In the genomic region with DNA sequence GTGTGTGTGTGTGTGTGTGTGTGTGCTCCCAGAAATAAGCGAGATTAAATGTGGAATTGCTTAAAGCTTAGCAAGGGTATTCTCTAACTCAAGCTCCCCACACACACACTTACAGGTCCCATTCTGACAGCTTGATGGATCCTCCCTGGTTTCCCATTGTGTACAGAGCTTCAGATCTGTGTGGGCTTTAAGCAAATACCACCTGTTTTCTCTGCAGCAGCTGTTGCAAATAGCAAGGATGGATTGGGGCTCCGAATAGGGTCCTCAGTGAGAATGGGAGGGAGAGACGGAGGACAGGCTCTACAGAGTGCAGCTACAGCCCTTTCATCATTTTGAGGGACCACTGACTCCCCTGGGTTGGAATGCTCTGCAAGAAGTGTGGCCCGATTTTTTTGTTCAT, we compare ENCODE assay signal across 20 mouse cellular contexts. TPM values are rescaled to one million over a fixed set of nuclear protein-coding genes. Genes with fewer than 3 reads are reported as not detected.
A peak's percentile ranks its signal among the peaks of the same experiment; 100 is the strongest.
DNase-seq lines count a peak whose midpoint lies in the region; ATAC-seq lines count a peak whose summit lies in the region.
"Had no signal": no experiment of that assay in that cellular context is flagged by ENCODE, and none has a peak within 500 bp of the region (broad histone marks: within the 10 kb centered on the region; RNA-seq: fewer than 3 reads in every experiment).

No protein-coding gene starts in this region.

- peaks cover 14% of the 10 kb centered on the region for H3K4me1 ChIP-seq in hindbrain, embryonic 10.5 days (replicated peaks)
- no peaks in the 10 kb centered on the region for H3K4me1 ChIP-seq in hindbrain, embryonic 14.5 days (replicated peaks; ENCODE audit: control insufficient read depth, insufficient read depth, low read length)
- no peaks in the 10 kb centered on the region for H3K4me1 ChIP-seq in neural tube, embryonic 11.5 days (ENCODE audit: control insufficient read depth, insufficient read depth, low read length)
- H3K4me1 ChIP-seq in limb, embryonic 10.5 days = 0 out of 2 replicates have a peak, but pooled peaks cover 4% of the 10 kb centered on the region
- H3K4me1 ChIP-seq in intestine, embryonic 15.5 days (replicated peaks) = 0 out of 2 replicates have a peak, but pooled peaks cover 3% of the 10 kb centered on the region
- H3K4me1 ChIP-seq: heart, embryonic 10.5 days; heart, embryonic 15.5 days; limb, embryonic 12.5 days; liver, embryonic 12.5 days; megakaryocyte, embryonic 14.5 days; midbrain, embryonic 15.5 days; neural tube, embryonic 15.5 days; stomach, embryonic 15.5 days had no signal

- H3K9ac ChIP-seq in hindbrain, embryonic 14.5 days = no peak overlapping the region
- H3K9ac ChIP-seq in neural tube, embryonic 11.5 days (ENCODE audit: low read length) = peak overlapping the region; percentile 10; the same call in 1 of the 2 replicates
- no peak overlapping the region for H3K9ac ChIP-seq in intestine, embryonic 15.5 days
- H3K9ac ChIP-seq: heart, embryonic 15.5 days; limb, embryonic 12.5 days; liver, embryonic 12.5 days; liver, postnatal 0 days; midbrain, embryonic 15.5 days; neural tube, embryonic 15.5 days; stomach, embryonic 15.5 days had no signal

- no peak overlapping the region for H3K4me3 ChIP-seq in hindbrain, embryonic 10.5 days
- no peak overlapping the region for H3K4me3 ChIP-seq in hindbrain, embryonic 14.5 days (replicated peaks; ENCODE audit: low read length)
- H3K4me3 ChIP-seq in neural tube, embryonic 11.5 days (ENCODE audit: low read depth, low read length) = no peak overlapping the region
- no peak overlapping the region for H3K4me3 ChIP-seq in limb, embryonic 10.5 days
- H3K4me3 ChIP-seq in intestine, embryonic 15.5 days (replicated peaks) = no peak overlapping the region
- H3K4me3 ChIP-seq: heart, embryonic 10.5 days; heart, embryonic 15.5 days; limb, embryonic 12.5 days; liver, embryonic 12.5 days; megakaryocyte, embryonic 14.5 days; midbrain, embryonic 15.5 days; neural tube, embryonic 15.5 days; stomach, embryonic 15.5 days had no signal

- no peak for ATAC-seq in hindbrain, embryonic 14.5 days (ENCODE audit: low FRiP score)
- no peak for ATAC-seq in neural tube, embryonic 11.5 days (ENCODE audit: insufficient read depth, low FRiP score, low TSS enrichment)
- no peak for ATAC-seq in intestine, embryonic 15.5 days
- ATAC-seq: forebrain, embryonic 14.5 days; hindbrain, embryonic 16.5 days; liver, embryonic 12.5 days; liver, postnatal 0 days; midbrain, embryonic 15.5 days had no signal

- intact Hi-C loops in heart, postnatal 10 days (cut with DNase I) = loop anchor here (1.0 to 5.0 kb wide), 2 partner anchors 244 to 623 kb away; no protein-coding TSS in a partner anchor

- H3K9me3 ChIP-seq in hindbrain, embryonic 10.5 days = no peaks in the 10 kb centered on the region
- H3K9me3 ChIP-seq in hindbrain, embryonic 14.5 days (ENCODE audit: control insufficient read depth, low read length) = no peaks in the 10 kb centered on the region
- no peaks in the 10 kb centered on the region for H3K9me3 ChIP-seq in neural tube, embryonic 11.5 days (ENCODE audit: control insufficient read depth, low read length)
- H3K9me3 ChIP-seq in limb, embryonic 10.5 days (replicated peaks) = no peaks in the 10 kb centered on the region
- H3K9me3 ChIP-seq in intestine, embryonic 15.5 days = no peaks in the 10 kb centered on the region
- H3K9me3 ChIP-seq: heart, embryonic 10.5 days; heart, embryonic 15.5 days; limb, embryonic 12.5 days; liver, embryonic 12.5 days; megakaryocyte, embryonic 14.5 days; midbrain, embryonic 15.5 days; neural tube, embryonic 15.5 days; stomach, embryonic 15.5 days had no signal

- H3K27me3 ChIP-seq in hindbrain, embryonic 10.5 days (ENCODE audit: insufficient read depth, poor library complexity, severe bottlenecking) = peaks cover 13% of the 10 kb centered on the region; the same call in 1 of the 2 replicates
- H3K27me3 ChIP-seq in hindbrain, embryonic 14.5 days (ENCODE audit: control insufficient read depth, insufficient read depth, low read length) = no peaks in the 10 kb centered on the region; the same call in 1 of the 2 replicates
- no peaks in the 10 kb centered on the region for H3K27me3 ChIP-seq in neural tube, embryonic 11.5 days (ENCODE audit: control insufficient read depth, insufficient read depth, low read length)
- no peaks in the 10 kb centered on the region for H3K27me3 ChIP-seq in limb, embryonic 10.5 days (ENCODE audit: low read depth, poor library complexity, severe bottlenecking)
- H3K27me3 ChIP-seq in intestine, embryonic 15.5 days (replicated peaks) = no peaks in the 10 kb centered on the region
- H3K27me3 ChIP-seq: heart, embryonic 15.5 days; liver, embryonic 12.5 days; midbrain, embryonic 15.5 days; neural tube, embryonic 15.5 days; stomach, embryonic 15.5 days had no signal

- H3K4me2 ChIP-seq in hindbrain, embryonic 14.5 days (replicated peaks) = no peak overlapping the region
- no peak overlapping the region for H3K4me2 ChIP-seq in neural tube, embryonic 11.5 days (ENCODE audit: low read depth)
- H3K4me2 ChIP-seq in intestine, embryonic 15.5 days (replicated peaks) = no peak overlapping the region
- H3K4me2 ChIP-seq: heart, embryonic 15.5 days; limb, embryonic 12.5 days; liver, embryonic 12.5 days; midbrain, embryonic 15.5 days; neural tube, embryonic 15.5 days; stomach, embryonic 15.5 days had no signal

- DNase-seq in hindbrain, embryonic 10.5 days (ENCODE audit: low spot score) = no peak
- DNase-seq in hindbrain, embryonic 14.5 days (ENCODE audit: low spot score) = no peak
- DNase-seq in neural tube, embryonic 11.5 days (ENCODE audit: low spot score) = peak; percentile 17
- DNase-seq in neural tube, embryonic 10.5 days (ENCODE audit: extremely low spot score, low spot score) = no peak
- peak; percentile 26 for DNase-seq in limb, embryonic 10.5 days (ENCODE audit: low spot score)
- no peak for DNase-seq in heart, postnatal 10 days
- no peak for DNase-seq in cerebellum, postnatal 4 days (ENCODE audit: low spot score in 2 of 2)
- DNase-seq: gastrocnemius, postnatal 25 days had no signal

- H3K27ac ChIP-seq in hindbrain, embryonic 10.5 days = peak overlapping the region; percentile 41
- no peak overlapping the region for H3K27ac ChIP-seq in hindbrain, embryonic 14.5 days
- H3K27ac ChIP-seq in neural tube, embryonic 11.5 days (ENCODE audit: low read depth, low read length) = no peak overlapping the region
- no peak overlapping the region for H3K27ac ChIP-seq in limb, embryonic 10.5 days
- H3K27ac ChIP-seq in intestine, embryonic 15.5 days = no peak overlapping the region
- H3K27ac ChIP-seq: heart, embryonic 10.5 days; heart, embryonic 15.5 days; limb, embryonic 12.5 days; liver, embryonic 12.5 days; midbrain, embryonic 15.5 days; neural tube, embryonic 15.5 days; stomach, embryonic 15.5 days had no signal

- 66% methylated on average over 4 of the region's 4 CpGs for WGBS in hindbrain, embryonic 10.5 days
- 46% methylated on average over 4 of the region's 4 CpGs for WGBS in hindbrain, embryonic 14.5 days
- 37% methylated on average over 4 of the region's 4 CpGs for WGBS in neural tube, embryonic 11.5 days
- WGBS in limb, embryonic 10.5 days = 65% methylated on average over 4 of the region's 4 CpGs
- 35% methylated on average over 4 of the region's 4 CpGs for WGBS in intestine, embryonic 15.5 days

- H3K36me3 ChIP-seq in hindbrain, embryonic 10.5 days = no peaks in the 10 kb centered on the region
- H3K36me3 ChIP-seq in hindbrain, embryonic 14.5 days (replicated peaks; ENCODE audit: control insufficient read depth, insufficient read depth) = no peaks in the 10 kb centered on the region
- H3K36me3 ChIP-seq in neural tube, embryonic 11.5 days (ENCODE audit: control insufficient read depth, insufficient read depth, low read length) = no peaks in the 10 kb centered on the region
- H3K36me3 ChIP-seq in limb, embryonic 10.5 days = no peaks in the 10 kb centered on the region
- no peaks in the 10 kb centered on the region for H3K36me3 ChIP-seq in intestine, embryonic 15.5 days
- H3K36me3 ChIP-seq: heart, embryonic 10.5 days; heart, embryonic 15.5 days; limb, embryonic 12.5 days; liver, embryonic 12.5 days; midbrain, embryonic 15.5 days; neural tube, embryonic 15.5 days; stomach, embryonic 15.5 days had no signal

RNA-seq across cellular contexts. Expression of gene Mitf, which starts 48.0 kb away (rescaled TPM):
- polyA plus RNA-seq in hindbrain, embryonic 10.5 days (2016; fragmentation: Nextera tagmentation; extraction: Ambion mirVana) = 1.4 and 1.8 TPM in 2 replicates
- polyA plus RNA-seq in hindbrain, embryonic 14.5 days (2014; fragmentation: Nextera tagmentation; extraction: Ambion mirVana) = 1.4 and 3.1 TPM in 2 replicates
- 1.1 and 1.4 TPM in 2 replicates for polyA plus RNA-seq in neural tube, embryonic 11.5 days (2014; fragmentation: Nextera tagmentation; extraction: Ambion mirVana)
- 0.80 and 1.1 TPM in 2 replicates for polyA plus RNA-seq in limb, embryonic 10.5 days (2016; fragmentation: Nextera tagmentation; extraction: Ambion mirVana)
- 0.90 and 1.2 TPM in 2 replicates for polyA plus RNA-seq in intestine, embryonic 15.5 days (2015; fragmentation: Nextera tagmentation; extraction: Ambion mirVana)
- 10 to 100 TPM; 54.0 to 58.1 TPM for total RNA-seq in heart, postnatal 10 days (2021)

Comparison
In these comparisons a context has a peak if more than half of its experiments do, and no peak if none do; other contexts are left out.
1. DNase-seq: peak in neural tube, embryonic 11.5 days (single experiment) and limb, embryonic 10.5 days (single experiment); none in hindbrain, embryonic 10.5 days (single experiment), hindbrain, embryonic 14.5 days (single experiment), neural tube, embryonic 10.5 days (single experiment), heart, postnatal 10 days (0 of 2) and cerebellum, postnatal 4 days (0 of 2).